Mouse (Mus musculus): ENCODE data around the gene Gm7534.
"Not testable (repeated sequence)": the region's sequence is repeated elsewhere in the genome, so short reads cannot be mapped to it uniquely, and the experiment has no call there.

The Gm7534 gene

GRCm38 (mm10) chr4:134149389-134149788, 53.4 kb downstream of the Gm7534 start:
- in situ Hi-C loops (cut with MboI, MseI) = no loop called here

GRCm38 (mm10) chr4:134144297-134144696, 58.5 kb downstream of the Gm7534 start:
- in situ Hi-C loops (cut with MboI, MseI) = not testable (repeated sequence)
